Mouse (Mus musculus) liver, embryonic 16.5 days (tissue): Measurements from ENCODE around the gene Rasgrp2. TPM values are rescaled to one million over a fixed set of nuclear protein-coding genes. Genes with fewer than 3 reads are reported as not detected.
A peak's percentile ranks its signal among the peaks of the same experiment; 100 is the strongest.

Source experiments
- ATAC-seq: fragments of 200-750 bp; cut with Nextera tagmentation; 2 replicates; pipeline ENCODE4 v1.8.0; 2017; ENCODE audit warnings: low read depth, mild to moderate bottlenecking, moderate number of reproducible peaks, moderate library complexity
- H3K27ac ChIP-seq: fragments of 300-500 bp; sonication (generic); 2 replicates; pipeline ENCODE4 v1.5.1; 2014; ENCODE audit warnings: mild to moderate bottlenecking, low read length
- H3K27me3 ChIP-seq: fragments of 300-500 bp; sonication (generic); 2 replicates; pipeline ENCODE4 v1.6.1; 2014; ENCODE audit warnings: low read depth, low read length, mixed read lengths; ENCODE audit not compliant: control insufficient read depth, insufficient read depth
- H3K36me3 ChIP-seq: fragments of 300-500 bp; sonication (generic); 2 replicates; pipeline ENCODE4 v1.6.1; 2014; ENCODE audit warnings: mild to moderate bottlenecking; ENCODE audit not compliant: control insufficient read depth, insufficient read depth
- H3K4me1 ChIP-seq: fragments of 300-500 bp; sonication (generic); 2 replicates; pipeline ENCODE4 v1.6.1; 2014; ENCODE audit warnings: low read depth, low read length, mixed read lengths; ENCODE audit not compliant: control insufficient read depth
- H3K4me2 ChIP-seq: fragments of 300-500 bp; sonication (generic); 2 replicates; pipeline ENCODE4 v1.6.1; 2014; ENCODE audit warnings: low read depth, low read length, mixed read lengths
- H3K4me3 ChIP-seq: fragments of 300-500 bp; sonication (generic); 2 replicates; pipeline ENCODE4 v1.5.1; 2014; ENCODE audit warnings: low read depth, mild to moderate bottlenecking, low read length
- H3K9ac ChIP-seq: fragments of 300-500 bp; sonication (generic); 2 replicates; pipeline ENCODE4 v1.6.1; 2014; ENCODE audit warnings: low read depth, low read length
- H3K9me3 ChIP-seq: fragments of 300-500 bp; sonication (generic); replicated peaks from 2 replicates; pipeline ENCODE4 v1.6.1; 2016; ENCODE audit warnings: low read length; ENCODE audit not compliant: control insufficient read depth
- WGBS: fragments of 180-500 bp; shearing (Covaris S2); extraction: QIAGEN DNeasy Blood & Tissue Kit; methylation state at CpG from one replicate; pipeline ENCODE4 v1.1.7; 2014; ENCODE audit not compliant: insufficient replicate concordance; 5-methylcytosine and 5-hydroxymethylcytosine counted together
- polyA plus RNA-seq: library from polyadenylated mRNA; unstranded; fragments of >200 nt; fragmentation: Nextera tagmentation; extraction: Ambion mirVana; gene quantifications from 2 replicates; pipeline ENCODE4 v1.2.1, GENCODE M21; 2015

The Rasgrp2 gene
- polyA plus RNA-seq, 1 experiment from 2014 or later: 81.7 TPM

DNA sequence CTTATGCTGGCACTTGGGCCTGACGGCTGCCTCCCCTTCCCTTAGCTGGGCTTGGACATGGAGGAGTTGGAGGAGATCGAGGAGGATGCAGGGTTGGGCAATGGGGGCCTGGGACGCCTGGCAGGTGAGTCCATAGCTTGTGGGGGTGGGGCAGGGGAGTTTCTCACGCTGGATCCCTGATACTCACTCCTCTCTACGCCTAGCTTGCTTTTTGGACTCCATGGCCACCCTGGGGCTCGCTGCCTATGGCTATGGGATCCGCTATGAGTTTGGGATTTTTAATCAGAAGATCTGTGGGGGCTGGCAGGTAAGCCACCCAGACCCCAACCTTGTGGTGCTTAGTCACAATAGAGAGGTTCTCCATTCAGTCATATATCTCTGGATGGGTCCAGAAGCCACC lies 13.3 kb upstream of the Rasgrp2 start:
- H3K27ac ChIP-seq: no peak overlapping the region
- H3K4me1 ChIP-seq: peaks cover 10% of the 10 kb centered on the region
- no peak overlapping the region for H3K4me2 ChIP-seq
- H3K36me3 ChIP-seq: no peaks in the 10 kb centered on the region
- H3K9ac ChIP-seq: no peak overlapping the region
- WGBS: 72% methylated on average over 7 of the region's 7 CpGs
- ATAC-seq: no peak
- H3K27me3 ChIP-seq: no peaks in the 10 kb centered on the region; the same call in 1 of the 2 replicates
- H3K4me3 ChIP-seq: no peak overlapping the region
- H3K9me3 ChIP-seq: no peaks in the 10 kb centered on the region

DNA sequence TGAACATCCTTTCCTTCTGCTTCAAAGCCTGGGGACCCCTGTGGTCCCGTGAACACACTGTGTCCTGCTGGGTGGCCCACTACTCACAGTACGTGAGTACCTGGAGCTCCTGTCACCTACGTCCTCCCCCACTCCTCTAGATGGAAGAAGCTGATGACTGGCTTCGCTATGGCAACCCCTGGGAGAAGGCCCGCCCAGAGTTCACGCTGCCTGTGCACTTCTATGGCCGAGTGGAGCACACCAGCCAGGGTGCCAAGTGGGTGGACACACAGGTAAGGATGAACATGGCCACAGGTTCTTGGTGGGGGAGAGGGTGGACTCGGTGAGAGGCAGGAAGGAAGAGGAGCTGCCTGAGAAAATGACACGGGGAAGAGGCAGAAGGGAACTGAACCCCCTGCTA lies 12.9 kb upstream of the Rasgrp2 start:
- WGBS: 54% methylated on average over 9 of the region's 9 CpGs
- Histone ChIP-seq H3K4me1 (peaks cover 10% of the 10 kb centered on the region), H3K9me3 (no peaks in the 10 kb centered on the region), H3K4me2 (no peak overlapping the region), H3K9ac (no peak overlapping the region), H3K4me3 (no peak overlapping the region), H3K27me3 (no peaks in the 10 kb centered on the region; the same call in 1 of the 2 replicates), H3K36me3 (no peaks in the 10 kb centered on the region), H3K27ac (no peak overlapping the region)
- ATAC-seq: no peak

DNA sequence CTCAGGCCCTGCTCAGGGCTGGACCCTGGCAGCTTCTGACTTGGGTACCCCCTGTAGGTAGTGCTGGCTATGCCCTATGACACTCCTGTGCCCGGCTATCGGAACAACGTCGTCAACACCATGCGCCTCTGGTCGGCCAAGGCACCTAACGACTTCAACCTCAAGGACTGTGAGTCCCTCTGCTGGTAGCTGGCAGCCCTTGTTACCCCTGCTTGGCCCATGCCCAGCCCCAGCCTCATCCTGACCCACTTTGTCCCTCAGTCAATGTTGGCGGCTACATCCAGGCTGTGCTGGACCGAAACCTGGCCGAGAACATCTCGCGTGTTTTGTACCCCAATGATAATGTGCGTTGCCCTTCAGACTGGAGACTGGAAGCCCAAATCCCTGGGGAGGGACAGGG lies 11.1 kb upstream of the Rasgrp2 start:
- no peak for ATAC-seq
- H3K27ac ChIP-seq: no peak overlapping the region
- H3K27me3 ChIP-seq: no peaks in the 10 kb centered on the region; the same call in 1 of the 2 replicates
- no peaks in the 10 kb centered on the region for H3K36me3 ChIP-seq
- H3K4me1 ChIP-seq: peaks cover 10% of the 10 kb centered on the region
- H3K9ac ChIP-seq: no peak overlapping the region
- H3K9me3 ChIP-seq: no peaks in the 10 kb centered on the region
- H3K4me3 ChIP-seq: no peak overlapping the region
- H3K4me2 ChIP-seq: no peak overlapping the region
- WGBS: 70% methylated on average over 13 of the region's 13 CpGs

DNA sequence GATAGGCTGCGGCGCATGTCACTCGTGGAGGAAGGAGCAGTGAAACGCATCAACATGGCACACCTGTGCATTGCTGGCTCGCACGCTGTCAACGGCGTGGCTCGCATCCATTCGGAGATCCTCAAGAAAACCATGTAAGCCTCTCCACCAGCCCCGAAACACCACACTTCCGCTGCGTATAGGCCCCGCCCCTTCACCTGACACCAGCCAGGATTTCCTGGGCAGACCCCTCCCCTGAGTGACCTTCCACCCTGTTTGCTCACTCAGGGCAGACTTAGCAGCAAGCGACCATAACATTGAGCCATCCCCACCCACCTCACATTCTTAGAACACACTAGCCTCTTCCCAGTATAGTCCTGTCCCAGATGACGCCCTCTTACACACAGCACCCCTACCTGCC lies 9.3 kb upstream of the Rasgrp2 start:
- Histone ChIP-seq H3K4me3 (peak overlapping the region; percentile 42), H3K27ac (no peak overlapping the region), H3K9ac (peak overlapping the region; percentile 45; the same call in 1 of the 2 replicates), H3K4me1 (peaks cover 10% of the 10 kb centered on the region), H3K27me3 (no peaks in the 10 kb centered on the region; the same call in 1 of the 2 replicates), H3K4me2 (peak overlapping the region; percentile 48), H3K9me3 (no peaks in the 10 kb centered on the region), H3K36me3 (no peaks in the 10 kb centered on the region)
- peak; percentile 71 for ATAC-seq
- WGBS: 5% methylated on average over 16 of the region's 16 CpGs

DNA sequence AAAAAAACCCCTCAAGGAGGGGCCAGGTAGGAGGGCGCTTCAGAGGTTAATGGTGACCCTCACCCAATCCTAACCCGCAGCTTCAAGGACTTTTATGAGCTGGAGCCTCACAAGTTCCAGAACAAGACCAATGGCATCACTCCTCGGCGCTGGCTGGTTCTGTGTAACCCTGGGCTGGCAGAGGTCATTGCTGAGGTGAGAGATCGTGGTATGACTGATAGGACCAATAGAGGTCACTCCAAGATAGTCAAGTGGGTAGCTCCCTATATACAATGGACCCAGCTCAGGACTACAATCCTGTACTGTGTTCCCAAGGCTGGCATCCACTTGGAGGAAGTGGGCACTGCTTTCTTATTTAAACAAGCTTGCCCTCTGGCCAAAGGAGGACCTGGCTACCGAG lies 8.9 kb upstream of the Rasgrp2 start:
- no peak overlapping the region for H3K4me3 ChIP-seq
- peak; percentile 50; the same call in 1 of the 2 replicates for ATAC-seq

DNA sequence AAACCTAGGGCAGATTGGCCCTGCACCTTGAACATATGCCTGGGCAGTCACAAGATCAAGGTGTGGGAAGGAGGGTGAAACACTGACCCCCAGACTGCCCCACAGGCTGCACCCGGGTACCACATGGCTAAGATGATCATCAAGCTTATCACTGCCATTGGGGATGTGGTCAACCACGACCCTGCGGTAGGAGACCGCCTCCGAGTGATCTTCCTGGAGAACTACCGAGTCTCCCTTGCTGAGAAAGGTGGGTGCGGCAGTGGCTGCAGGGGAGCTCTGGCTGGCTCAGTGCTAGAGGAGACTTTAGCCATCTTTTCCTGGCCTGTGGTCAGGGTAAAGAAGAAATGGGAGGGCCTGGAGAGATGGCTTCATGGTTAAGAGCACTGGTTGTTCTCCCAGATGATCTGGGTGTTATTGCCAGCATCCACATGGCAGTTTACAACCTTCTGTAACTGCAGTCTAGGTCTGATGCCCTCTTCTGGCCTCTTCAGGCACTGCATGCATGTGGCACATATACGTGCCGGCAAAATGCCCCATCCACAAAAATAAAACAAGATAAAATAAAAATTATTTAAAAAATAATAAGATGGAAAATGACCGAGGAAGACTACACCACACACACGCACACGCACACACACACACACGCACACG lies 6.3 kb upstream of the Rasgrp2 start:
- Histone ChIP-seq H3K27me3 (peaks cover 2% of the 10 kb centered on the region), H3K4me3 (no peak overlapping the region), H3K4me1 (peaks cover 10% of the 10 kb centered on the region), H3K9ac (no peak overlapping the region), H3K9me3 (no peaks in the 10 kb centered on the region), H3K27ac (no peak overlapping the region), H3K36me3 (no peaks in the 10 kb centered on the region), H3K4me2 (no peak overlapping the region)
- 52% methylated on average over 14 of the region's 14 CpGs for WGBS
- no peak for ATAC-seq

More for the DNA sequence above, 8.9 kb upstream of the Rasgrp2 start:
- no peak overlapping the region for H3K9ac ChIP-seq
- 47% methylated on average over 6 of the region's 6 CpGs for WGBS
- H3K27me3 ChIP-seq: no peaks in the 10 kb centered on the region; the same call in 1 of the 2 replicates
- no peak overlapping the region for H3K27ac ChIP-seq
- H3K4me1 ChIP-seq: peaks cover 10% of the 10 kb centered on the region
- H3K4me2 ChIP-seq: peak overlapping the region; percentile 48
- no peaks in the 10 kb centered on the region for H3K36me3 ChIP-seq
- no peaks in the 10 kb centered on the region for H3K9me3 ChIP-seq

DNA sequence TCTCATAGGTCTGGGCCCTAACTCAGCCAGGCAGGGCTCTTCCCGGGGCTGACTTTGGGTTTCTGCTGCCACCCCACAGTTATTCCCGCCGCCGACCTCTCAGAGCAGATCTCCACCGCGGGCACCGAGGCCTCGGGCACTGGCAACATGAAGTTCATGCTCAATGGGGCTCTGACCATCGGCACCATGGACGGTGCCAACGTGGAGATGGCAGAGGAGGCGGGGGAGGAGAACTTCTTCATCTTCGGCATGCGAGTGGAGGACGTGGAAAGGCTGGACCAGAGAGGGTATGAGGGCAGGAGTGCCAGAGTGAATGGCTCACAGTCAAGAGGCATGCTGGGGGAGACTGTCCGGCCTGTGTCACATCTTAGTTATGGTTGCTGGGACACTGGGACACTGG lies 5.5 kb upstream of the Rasgrp2 start:
- no peaks in the 10 kb centered on the region for H3K9me3 ChIP-seq
- 82% methylated on average over 16 of the region's 16 CpGs for WGBS
- no peak overlapping the region for H3K27ac ChIP-seq
- no peak overlapping the region for H3K9ac ChIP-seq
- peaks cover 10% of the 10 kb centered on the region for H3K4me1 ChIP-seq
- H3K4me2 ChIP-seq: no peak overlapping the region
- ATAC-seq: no peak
- no peak overlapping the region for H3K4me3 ChIP-seq
- peaks cover 6% of the 10 kb centered on the region for H3K27me3 ChIP-seq
- no peaks in the 10 kb centered on the region for H3K36me3 ChIP-seq

DNA sequence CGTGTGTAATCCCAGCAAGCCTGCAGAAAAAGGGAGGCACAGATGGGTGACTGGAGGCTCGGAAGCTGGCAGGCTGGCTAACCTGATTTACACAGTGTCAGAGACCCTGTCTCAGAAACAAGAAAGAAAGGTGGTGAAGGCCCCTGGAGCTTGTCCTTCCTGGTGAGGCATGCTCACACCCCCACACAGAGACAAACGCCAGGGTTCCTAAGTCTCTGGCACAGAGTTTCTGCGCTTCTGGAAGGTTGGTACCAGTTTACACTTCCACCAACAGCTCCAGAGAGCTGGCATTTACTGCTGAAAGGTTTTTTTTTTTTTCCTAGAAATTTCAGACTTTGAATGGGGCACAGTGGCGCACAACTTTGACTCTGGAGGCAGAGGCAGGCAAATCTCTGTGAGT lies 2.9 kb upstream of the Rasgrp2 start:
- Histone ChIP-seq H3K27me3 (peaks cover 32% of the 10 kb centered on the region), H3K4me1 (peaks cover 5% of the 10 kb centered on the region), H3K9ac (no peak overlapping the region), H3K36me3 (no peaks in the 10 kb centered on the region), H3K27ac (no peak overlapping the region), H3K4me2 (no peak overlapping the region), H3K9me3 (no peaks in the 10 kb centered on the region), H3K4me3 (no peak overlapping the region)
- ATAC-seq: no peak
- WGBS: 70% methylated on average over 5 of the region's 5 CpGs

DNA sequence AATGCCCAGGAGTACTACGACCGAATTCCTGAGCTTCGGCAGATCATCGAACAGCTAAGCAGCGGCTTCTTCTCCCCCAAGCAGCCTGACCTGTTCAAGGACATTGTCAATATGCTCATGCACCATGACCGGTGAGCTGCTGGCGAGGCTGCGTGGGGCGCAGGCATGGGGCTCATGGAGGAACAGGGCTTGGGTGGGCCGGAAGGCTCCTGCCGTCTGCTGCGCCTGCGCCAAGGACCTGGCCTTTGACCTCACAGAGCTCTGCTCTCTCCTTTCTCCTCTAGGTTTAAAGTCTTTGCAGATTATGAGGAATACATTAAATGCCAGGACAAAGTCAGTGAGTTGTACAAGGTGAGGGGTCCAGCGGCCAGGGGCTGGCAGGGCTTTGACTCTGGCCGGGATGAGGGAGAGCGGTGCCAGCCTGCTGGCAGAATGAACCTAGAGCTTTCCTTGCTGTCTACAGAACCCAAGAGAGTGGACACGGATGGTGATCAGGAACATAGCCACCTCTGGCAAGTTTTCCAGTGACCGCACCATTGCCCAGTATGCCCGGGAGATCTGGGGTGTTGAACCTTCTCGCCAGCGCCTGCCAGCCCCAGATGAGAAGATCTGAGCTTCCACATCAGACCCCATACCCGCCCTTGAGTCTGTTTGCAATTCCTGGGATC lies 1.4 kb upstream of the Rasgrp2 start:
- H3K4me2 ChIP-seq: no peak overlapping the region
- WGBS: 76% methylated on average over 22 of the region's 22 CpGs
- no peaks in the 10 kb centered on the region for H3K9me3 ChIP-seq
- H3K4me1 ChIP-seq: peaks cover 7% of the 10 kb centered on the region
- no peak for ATAC-seq
- peaks cover 36% of the 10 kb centered on the region for H3K27me3 ChIP-seq
- 0 out of 2 replicates have a peak overlapping the region, but pooled peaks have one; percentile 12 for H3K27ac ChIP-seq
- H3K36me3 ChIP-seq: no peaks in the 10 kb centered on the region
- no peak overlapping the region for H3K4me3 ChIP-seq
- no peak overlapping the region for H3K9ac ChIP-seq
